Mouse (Mus musculus): ENCODE data around the gene Skint7. TPM values are rescaled to one million over a fixed set of nuclear protein-coding genes. Genes with fewer than 3 reads are reported as not detected.
"Not testable (repeated sequence)": the region's sequence is repeated elsewhere in the genome, so short reads cannot be mapped to it uniquely, and the experiment has no call there.

Gene Skint7
- total RNA-seq (2021): under 1 TPM in 1 of 2 experiments, not detected in 1; 0.27 TPM

- intact Hi-C loops (cut with DNase I): no loop called here
- DNase-seq (ENCODE audit: low spot score in 2 of 2): no peak
These were observed at the start of gene Skint7 for GRCm38 (mm10) chr4:111972623-111973022. Gene Skint7 (plus strand): TSS chr4:111972923.

- intact Hi-C loops (cut with DNase I): no loop called here
- no peak for DNase-seq (ENCODE audit: low spot score in 2 of 2)
These were observed 11.4 kb upstream of the Skint7 start for GRCm38 (mm10) chr4:111961309-111961708.

GRCm38 (mm10) chr4:111963241-111963640 is 9.5 kb upstream of the Skint7 start:
- DNase-seq (ENCODE audit: low spot score in 2 of 2); intact Hi-C loops (cut with DNase I): not testable (repeated sequence)

- intact Hi-C loops (cut with DNase I): no loop called here
These were observed 9.1 kb upstream of the Skint7 start for GRCm38 (mm10) chr4:111963669-111964068.

GRCm38 (mm10) chr4:112005969-112006368 is 33.2 kb downstream of the Skint7 start, which contains the start of gene Skint1:
Gene Skint1 (plus strand): TSS chr4:112006269.
- intact Hi-C loops (cut with DNase I): no loop called here
- no peak for DNase-seq (ENCODE audit: low spot score in 2 of 2)

More at GRCm38 (mm10) chr4:111963669-111964068, 9.1 kb upstream of the Skint7 start:
- DNase-seq (ENCODE audit: low spot score in 2 of 2): no peak

Other genes starting within 250 kb of the Skint7 start
- not detected for gene Slc5a9, start 70.0 kb upstream of the Skint7 start, total RNA-seq (2021)
- under 1 TPM in 1 of 2 experiments, not detected in 1; 0.12 TPM for gene Skint8, start 53.5 kb upstream of the Skint7 start, total RNA-seq (2021)
- gene Skint1, start 33.3 kb downstream of the Skint7 start, total RNA-seq (2021): not detected
- not detected for gene Skint4, start 99.1 kb downstream of the Skint7 start, total RNA-seq (2021)

Measured in left cerebral cortex, postnatal 36 days (tissue).